Mouse (Mus musculus) layer of hippocampus, adult 9-10 months (tissue): ENCODE data around the gene Tmem136.
A peak's percentile ranks its signal among the peaks of the same experiment; 100 is the strongest.

ENCODE experiments used
- DNase-seq: peaks from one replicate; pipeline ENCODE4 v3.0.0; 2022; ENCODE audit warnings: low spot score

The Tmem136 gene

DNA sequence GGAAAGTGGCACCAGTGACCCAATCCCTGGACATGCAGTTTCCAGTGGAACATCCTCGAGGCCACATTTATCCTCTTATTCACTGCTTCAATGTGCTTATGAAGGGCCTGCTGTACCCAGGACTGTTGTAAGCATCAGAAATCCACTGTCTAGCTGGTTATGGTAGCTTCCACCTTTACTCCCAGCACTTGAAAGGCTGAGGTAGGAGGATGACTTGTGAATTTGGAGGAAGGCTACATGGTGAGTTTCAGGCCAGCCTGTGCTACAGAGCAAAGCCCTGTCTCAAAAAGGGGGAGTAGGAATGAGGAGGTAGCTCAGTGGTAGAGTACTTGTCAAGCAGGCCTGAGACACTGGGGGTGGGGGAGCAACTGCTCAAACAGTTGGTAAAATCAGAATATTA is 8.3 kb downstream of the Tmem136 start:
- DNase-seq = no peak

DNA sequence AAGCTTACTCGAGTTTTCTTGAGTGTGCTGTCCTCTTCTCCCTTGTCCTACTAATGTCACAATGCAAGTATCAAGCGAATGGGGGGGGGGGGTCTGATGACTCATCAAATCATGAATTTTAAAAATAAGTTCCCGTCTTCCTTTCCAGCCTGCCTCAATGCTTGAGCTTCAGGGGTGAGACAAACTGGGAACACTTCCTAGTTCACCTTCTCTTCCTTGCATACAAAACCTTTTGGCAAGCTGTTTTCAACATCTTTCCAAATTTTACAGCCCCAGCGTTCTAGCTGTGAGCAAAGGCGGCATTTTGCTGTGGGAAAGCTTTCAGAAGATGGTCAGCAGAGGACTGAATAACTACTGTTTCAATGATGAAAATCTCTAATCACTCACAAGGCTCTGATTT is 8.8 kb downstream of the Tmem136 start:
- DNase-seq = no peak

DNA sequence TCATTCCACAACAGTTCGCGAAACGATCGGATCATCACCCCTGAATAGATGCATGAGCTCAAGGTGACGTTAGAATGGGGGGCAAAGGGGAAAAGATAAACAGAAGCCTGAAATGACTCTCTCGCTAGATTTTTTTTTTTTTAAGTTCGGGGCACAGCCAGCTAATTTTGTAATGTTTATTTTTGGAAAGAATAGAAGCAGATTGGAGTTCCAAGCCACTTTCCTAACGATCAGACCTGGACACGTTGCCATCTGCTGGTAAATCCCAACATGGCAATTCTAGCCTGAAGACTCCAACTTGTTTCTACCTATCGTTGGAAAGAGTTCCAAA is 9.2 kb downstream of the Tmem136 start, which contains the start of gene Arhgef12:
Gene Arhgef12, minus strand, starts transcription at position 53 of the 331 bp plus-strand sequence.
- DNase-seq = no peak

DNA sequence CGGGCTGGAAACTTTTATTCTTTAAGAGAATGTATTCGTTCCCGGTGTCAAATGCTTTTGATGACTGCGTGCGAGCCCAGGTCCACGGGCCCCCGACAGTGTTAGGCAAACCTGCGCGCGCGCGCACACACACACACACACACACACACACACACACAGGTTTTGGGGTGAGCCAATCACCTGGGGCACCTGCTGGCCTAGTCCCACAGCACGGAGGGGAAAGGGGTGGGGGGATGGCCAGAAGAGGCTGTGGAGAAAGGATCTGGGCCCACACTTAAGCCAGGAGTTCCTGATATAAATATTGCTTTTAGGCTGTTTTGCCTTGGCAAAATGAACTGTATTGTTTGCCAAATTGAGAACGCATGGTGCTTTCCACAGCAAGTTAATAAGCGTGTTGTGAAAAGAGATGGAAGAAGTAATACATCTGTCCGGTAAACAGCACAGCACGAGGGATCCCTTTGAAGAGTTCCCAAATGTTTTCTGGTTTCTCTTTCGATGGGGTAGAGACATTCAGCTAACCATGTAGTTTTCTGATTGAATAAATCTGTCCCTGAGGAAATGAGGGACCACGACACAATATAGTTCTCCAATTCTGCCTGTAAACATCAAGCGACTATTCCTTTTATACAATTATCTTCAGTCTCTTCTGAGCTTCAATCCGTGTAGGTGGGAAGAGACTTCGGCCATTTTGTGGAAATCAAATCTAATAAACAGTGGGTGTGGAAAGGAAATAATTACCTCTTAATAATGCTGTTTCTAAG is 9.8 kb downstream of the Tmem136 start:
- no peak for DNase-seq

DNA sequence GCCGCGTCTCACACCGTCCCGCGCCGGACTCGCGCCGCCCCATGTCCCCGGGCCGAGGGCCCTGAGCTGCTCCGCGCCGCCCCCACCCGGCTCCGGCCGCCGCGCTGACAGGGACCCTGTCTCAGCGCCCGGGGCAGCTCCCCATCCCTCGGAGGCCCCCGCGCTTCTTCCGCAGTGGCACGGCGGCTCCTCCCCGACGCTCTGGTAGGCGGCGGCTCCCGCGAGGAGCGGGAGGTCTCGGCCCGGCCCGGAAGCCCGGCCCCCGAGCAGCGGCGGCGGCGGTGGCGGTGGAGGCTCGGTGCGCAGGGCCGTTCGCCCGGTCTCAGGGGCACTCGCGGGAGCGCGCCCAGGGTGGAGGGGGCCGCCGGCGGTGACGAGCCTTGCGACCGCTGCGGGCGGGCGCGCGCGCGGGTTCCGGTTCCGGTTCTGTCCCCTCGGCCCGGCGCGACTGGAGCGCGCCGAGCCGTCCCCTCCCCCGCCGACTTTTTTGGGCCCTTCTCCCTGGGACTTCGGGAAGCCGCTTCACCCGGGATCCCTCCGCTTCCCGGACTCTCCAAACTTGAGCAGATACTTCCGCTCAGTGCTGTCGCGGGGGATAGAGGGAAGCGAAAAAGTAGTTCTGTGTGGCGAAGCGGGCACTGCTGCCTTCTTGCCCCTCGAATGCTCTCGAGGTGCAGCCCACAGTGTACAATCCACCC is 10.6 kb downstream of the Tmem136 start:
- peak; percentile 73 for DNase-seq

DNA sequence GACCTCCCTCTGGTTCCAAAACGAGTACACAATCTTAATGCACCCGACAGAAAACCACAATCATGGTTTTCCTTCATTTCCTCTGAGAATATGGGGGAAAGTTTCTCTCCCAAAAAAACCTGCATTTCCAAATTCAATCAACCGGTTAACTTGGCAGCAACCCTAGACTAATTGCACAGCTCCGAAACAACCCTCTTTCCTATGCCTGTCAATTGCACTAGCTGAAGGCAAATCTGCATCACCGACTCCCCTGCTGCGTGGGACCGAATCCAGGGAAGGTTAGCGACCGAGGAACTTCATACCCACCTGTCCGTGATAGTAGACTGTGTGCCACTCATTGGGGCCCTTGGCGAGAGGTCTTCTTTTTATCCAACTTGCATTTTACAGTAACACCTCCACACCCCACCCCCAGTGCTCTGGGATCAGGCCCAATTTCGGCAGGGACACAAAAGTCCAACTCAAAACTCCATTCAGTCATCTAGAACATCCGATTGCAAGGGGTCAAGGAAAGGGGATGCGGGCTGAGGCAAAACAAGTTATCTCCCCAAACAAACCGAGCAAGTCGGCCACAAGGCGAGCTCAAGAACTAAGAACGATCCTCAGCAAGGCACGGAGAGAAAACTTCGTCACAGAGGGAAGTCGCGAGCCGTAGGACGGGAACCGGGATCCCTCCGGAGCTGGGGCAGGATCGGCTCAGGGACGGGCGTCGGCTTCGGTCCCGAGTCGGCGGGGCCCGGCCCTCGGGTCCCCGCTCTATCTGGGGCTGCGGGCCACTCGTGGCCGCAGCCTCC is 11.3 kb downstream of the Tmem136 start:
- no peak for DNase-seq

DNA sequence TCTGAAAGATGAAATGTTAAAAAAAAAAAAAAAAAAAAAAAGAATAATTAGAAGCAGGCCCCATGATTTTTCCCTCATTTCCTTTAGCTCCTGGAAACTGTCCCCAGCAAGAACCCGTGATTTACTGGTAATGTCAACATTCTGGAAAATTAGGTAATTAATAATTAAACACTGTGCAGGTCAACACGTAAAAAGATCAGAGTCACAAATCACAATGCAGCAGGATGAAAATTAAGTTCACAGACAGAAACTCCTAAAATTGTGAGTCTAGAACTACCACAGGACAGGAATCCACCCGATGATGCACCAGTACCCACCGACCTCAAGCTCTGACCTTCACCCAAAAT is 11.9 kb downstream of the Tmem136 start:
- DNase-seq = no peak

DNA sequence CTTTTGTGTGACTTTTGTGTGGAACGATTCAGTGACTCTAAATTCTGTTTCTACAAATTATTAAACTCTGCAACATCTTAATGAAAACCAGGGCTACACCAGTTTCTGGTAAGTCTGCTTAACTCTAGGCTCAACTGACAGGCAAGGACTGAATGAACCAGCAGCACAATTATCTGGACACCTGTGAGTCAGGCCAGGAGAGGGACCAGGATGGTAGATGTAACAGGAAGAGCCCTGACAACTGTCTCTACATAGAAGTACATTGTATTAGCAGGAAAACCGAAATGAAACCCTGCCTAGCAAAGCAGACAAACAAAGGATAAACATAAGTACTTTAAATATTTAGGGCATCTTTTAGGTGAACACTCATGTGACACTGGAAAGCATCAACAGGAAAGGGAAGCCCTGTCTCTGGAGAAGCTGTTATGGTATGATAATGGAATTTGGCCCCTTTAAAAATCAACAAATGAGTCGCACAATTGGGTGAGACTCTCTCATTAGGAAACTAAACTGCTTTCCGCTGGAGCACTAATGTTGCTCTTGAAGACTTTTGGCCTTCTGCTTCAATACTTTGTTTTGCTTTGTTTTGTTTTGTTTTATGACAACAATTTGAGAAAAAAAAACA is 12.6 kb downstream of the Tmem136 start:
- no peak for DNase-seq

DNA sequence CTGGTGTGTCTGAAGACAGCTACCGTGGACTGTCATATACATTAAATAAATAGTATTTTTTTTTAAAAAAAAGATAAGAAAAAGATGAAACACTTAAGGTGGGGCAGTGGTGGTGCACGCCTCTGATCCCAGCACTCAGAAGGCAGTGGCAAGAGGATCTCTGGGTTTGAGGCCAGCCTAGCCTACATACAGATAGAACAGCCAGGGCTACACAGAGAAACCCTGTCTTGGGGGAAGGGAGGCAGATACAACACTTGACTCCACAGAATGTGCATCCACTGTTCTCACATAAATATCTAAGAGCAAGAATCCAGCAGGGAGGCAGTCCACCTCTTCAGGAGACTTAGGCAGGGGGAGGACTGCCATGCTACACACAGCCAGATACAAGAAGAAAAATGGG is 13.4 kb downstream of the Tmem136 start:
- no peak for DNase-seq

DNA sequence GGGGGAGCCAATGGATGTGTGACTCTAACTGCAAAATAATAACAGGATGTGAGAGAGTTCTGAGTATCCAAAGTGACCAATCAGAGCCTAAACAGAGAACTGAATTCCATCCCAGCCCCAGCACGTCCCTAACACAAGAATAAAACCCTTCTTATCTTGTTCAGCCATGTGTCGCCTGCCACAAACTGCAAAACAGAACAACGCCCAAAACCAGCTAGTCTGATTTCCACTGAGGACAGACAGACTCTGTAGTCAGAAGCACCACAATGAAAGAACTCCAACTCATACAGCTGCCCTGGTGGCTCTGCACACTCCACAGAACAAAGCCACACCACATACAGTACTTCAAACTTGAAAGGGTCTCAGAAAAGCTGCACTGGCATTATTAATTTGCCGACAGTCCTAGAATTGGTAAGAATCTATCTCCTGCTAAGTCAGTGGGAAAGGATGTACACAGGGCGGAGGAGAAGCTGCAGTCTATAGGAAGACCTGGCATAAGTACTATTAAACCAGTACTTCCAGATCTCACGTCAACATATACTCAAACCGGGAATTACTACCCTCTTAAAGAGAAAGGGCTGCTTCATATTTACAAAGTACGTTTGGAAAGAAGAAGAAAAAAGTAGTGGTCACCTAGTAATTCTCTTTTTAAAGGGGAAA is 14.3 kb downstream of the Tmem136 start:
- DNase-seq = no peak

DNA sequence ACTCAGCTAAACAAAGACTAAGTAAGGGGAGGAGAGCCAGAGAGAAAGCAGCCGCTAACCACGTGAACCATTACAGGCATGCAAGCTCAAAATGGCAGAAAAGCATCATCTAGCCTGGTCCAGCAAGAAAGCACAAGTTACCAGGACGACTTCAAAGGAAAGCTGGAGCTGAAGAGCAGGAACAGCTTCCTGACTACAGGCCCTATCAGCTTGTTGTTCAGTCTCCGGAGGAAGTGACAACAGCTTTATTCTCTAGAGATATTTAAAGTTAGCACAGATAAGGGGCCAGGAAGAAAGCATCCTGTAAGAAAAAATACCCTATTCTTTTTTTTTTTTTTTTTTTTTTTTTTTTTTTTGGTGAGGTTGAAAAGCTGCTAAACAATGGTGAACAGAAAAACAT is 17.4 kb downstream of the Tmem136 start:
- DNase-seq = no peak

DNA sequence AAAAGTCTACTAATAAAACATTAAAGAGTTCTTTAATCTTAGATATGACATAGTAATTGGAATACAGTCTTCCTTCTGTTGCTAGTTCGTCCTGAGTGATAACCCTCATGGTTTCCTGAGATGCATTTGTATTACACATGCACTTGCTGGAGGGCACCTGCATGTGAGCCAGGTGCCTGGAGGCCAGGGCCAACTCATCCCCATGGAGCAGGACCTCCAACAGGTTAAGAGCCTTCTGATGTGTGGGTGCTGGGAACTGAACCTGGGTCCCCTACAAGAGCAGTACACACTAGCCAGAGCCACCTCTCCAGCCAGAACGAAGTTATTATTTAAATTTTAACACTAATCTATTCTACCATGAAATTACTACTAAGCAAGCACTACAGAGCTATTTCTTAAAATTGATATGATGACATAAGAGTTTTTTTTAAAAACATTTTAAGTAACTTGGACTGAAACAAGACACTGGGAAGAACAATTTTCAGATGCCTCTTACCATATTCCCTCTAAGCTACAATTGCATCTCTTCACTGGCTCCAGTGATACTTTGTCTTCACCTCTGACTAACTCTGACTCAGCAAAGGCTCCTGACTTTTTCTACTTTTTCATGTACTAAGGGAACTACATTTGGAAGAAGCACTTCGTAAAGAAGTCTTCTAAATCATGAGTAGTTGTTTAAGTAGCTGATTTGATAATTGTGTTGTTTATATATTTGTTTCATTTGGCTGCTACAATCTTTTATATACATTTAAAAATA is 18.4 kb downstream of the Tmem136 start:
- DNase-seq = no peak

DNA sequence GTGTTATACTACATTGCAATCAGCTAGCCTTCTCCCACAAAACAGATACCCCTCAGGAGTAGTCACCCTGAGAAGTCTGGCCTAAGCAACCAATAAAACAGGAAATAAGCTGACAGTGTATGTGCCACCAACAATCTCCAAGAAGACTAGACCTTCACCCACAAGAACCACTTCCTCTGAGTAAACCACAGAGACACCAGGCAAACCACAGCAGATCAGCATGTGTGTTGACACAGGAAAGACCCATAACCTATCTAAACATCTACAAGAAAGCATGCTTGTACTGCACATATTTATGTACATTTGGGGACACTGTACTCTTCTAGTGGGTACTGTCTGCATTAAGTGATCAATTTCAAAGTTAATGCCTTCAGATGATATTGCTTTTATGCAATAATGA is 20.0 kb downstream of the Tmem136 start:
- no peak for DNase-seq

DNA sequence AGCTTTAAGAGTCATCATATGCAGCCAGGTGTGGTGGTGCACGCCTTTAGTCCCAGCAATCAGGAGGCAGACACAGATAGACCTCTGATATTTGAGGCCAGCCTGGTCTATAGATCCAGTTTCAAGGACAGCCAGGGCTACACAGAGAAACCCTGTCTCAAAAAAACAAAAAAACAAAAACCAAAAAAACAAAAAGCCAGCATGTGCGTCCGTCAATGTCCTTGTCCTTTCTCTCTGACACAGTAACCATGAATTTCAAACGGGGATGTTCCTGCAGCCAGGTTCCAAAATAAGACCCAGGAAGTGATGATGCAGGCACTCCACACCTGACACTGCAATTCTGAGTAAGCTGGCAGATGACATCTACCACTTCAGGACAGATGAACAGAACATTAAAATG is 21.5 kb downstream of the Tmem136 start:
- no peak for DNase-seq

DNA sequence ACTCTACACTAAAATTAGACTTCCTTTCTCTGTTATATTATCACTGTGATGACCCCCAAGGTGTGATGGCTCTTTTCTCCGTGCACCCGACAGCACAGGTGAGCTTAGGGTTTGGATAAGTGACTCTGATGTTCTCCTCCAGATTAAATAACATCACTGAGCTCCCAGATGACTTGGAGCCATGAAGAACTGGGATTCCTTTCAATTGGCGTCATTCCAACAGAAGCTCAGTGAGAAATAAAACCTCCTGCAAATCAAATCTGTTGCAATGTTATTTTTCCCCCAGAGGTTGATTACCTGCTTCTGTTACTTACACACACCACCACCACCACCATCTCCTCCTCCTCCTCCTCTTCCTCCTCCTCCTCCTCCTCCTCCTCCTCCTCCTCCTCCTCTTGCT is 22.6 kb downstream of the Tmem136 start:
- no peak for DNase-seq

DNA sequence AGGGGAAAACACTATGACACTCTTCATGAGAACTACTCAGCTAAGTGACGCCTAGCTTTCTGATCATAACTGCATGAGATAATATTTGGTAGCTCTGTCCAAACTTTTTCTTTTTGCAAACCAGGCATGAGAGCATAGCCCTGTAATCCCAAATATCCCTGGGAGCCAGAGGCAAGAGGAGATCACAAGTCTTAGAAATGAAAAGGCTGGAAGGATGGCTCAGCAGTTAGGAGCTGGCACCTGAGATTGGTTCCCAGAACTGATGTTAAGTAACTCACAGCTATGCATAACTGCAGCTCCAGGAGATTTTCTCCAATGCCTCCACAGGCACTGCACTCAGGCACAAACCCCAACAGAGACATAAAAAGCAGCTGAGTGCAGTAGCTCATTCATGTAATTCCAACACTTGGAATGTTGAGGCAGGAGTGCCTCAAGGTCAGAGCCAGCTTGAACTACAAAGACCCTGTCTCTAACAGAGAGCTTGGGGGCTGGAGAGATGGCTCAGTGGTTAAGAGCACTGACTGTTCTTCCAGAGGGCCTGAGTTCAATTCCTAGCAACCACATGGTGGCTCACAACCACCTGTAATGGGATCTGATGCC is 30.6 kb downstream of the Tmem136 start:
- DNase-seq = no peak

DNA sequence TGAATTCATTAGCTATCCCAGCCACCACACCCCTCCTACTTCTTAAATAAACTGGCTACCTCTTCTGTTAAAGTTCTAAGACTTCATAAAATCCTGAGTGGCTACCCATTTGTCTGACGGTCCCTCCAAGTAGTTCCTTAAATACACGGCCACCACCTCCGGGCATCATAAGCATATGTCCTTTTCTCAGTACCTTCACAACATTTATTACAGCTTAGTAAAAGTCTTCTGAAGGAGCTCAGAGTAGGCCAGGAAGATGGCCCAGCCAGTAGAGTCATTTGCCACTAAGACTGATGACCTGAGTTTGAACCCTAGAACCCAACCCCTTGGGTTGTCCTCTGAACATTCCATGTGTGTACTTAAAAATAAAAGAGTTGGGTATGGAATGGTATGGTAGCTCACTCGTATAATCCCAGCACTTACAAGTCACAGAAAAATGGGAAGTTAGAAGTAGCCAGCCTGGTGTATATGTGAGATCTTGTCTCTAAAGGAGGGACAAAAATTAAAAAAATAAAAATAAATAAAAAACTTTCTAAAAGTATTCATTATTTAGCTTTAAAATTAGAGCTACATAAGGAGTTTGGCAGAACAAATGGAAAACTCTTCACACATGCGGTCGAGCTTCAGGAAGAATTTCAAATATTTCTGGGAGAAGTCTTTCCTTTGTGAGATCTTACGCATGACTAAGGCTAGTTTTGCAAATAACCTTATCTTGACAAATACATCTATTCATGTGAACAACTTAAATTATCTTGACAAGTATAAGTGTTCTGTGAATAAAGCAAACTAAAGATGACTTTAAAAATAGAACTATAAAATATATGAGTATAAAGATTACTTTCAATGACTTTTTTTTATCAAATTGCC is 31.6 kb downstream of the Tmem136 start:
- no peak for DNase-seq

DNA sequence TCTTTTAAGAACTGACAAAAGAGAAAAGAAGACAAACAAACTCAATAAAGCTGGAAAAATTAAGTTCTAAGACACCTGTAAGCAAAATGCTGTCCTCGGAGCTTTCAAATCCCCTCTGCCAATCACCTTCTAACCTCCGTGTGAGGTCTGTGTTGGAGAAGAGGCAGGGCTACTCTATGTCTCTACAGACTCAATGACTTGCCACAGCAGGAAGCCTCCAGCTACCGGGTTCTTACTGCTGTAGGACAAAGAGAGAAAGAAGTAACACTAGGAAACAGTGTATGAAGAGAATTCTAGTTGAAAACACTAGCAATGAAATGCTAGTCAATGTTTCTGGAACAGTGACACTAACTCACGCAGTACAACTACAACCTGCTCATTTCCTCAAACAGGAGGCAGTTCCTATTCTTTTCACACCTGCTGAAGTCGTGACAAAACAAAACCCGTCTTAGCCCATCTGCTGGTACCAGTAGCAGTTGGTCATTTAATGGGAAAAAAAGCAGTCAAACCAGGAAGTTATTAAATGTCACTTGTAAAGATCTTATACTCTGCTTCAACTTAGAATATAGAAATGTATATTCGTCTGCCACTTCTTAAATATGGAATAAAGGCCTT is 32.8 kb downstream of the Tmem136 start:
- no peak for DNase-seq

DNA sequence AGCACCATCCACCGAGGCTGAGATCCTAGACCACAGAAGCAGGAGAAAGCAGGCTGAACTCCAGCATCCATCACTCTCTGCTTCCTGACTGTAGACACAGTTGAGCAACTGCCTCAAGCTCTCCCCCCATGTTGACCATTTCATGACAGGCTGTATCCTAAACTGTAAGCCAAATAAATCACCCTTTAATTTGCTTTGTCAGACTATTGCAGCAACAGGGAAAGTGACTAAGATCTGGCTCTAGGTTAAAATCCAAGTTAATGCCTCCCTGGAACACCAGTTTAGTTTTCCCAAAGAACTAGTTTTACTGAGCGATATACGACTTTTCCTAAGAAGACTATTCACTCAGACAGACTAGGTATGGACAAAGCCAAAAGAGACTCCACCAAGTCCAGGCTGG is 37.7 kb downstream of the Tmem136 start:
- no peak for DNase-seq

DNA sequence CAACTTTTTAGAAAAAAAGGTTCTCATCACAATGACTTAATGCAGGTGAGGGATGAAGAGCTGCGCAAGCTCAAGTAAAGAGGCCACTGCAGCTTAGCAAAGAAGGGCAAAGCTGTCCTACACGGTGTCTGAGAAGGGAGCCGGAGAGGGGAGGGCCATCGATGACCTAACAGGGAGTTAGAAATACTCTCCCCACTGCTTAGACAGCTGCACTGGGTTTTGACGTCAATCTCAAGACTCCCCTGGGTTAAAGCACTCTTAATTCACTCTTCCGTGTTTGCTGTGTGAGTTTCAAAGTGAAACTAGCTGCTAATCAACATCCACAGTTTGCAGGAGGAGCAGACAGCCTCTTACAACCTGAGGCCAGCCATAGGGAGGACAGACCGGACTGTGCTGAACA is 40.2 kb downstream of the Tmem136 start:
- DNase-seq = no peak
